Mouse (Mus musculus) stomach, embryonic 15.5 days (tissue): Measurements from ENCODE around the gene Abhd4. TPM values are rescaled to one million over a fixed set of nuclear protein-coding genes. Genes with fewer than 3 reads are reported as not detected.

Experiments
- ATAC-seq: fragments of 200-750 bp; cut with Nextera tagmentation; 2 replicates; pipeline ENCODE4 v1.8.0; 2017; ENCODE audit warnings: low read depth, moderate number of reproducible peaks, moderate TSS enrichment; ENCODE audit not compliant: insufficient read depth, low FRiP score
- H3K27ac ChIP-seq: fragments of 300-500 bp; sonication (generic); 2 replicates; pipeline ENCODE4 v1.5.1; 2015; ENCODE audit warnings: mild to moderate bottlenecking, inconsistent platforms
- H3K27me3 ChIP-seq: fragments of 300-500 bp; sonication (generic); replicated peaks from 2 replicates; pipeline ENCODE4 v1.6.1; 2015; ENCODE audit warnings: inconsistent platforms
- H3K36me3 ChIP-seq: fragments of 300-500 bp; sonication (generic); 2 replicates; pipeline ENCODE4 v1.6.1; 2015; ENCODE audit warnings: inconsistent platforms
- H3K4me1 ChIP-seq: fragments of 300-500 bp; sonication (generic); 2 replicates; pipeline ENCODE4 v1.6.1; 2015; ENCODE audit warnings: inconsistent platforms
- H3K4me2 ChIP-seq: fragments of 300-500 bp; sonication (generic); 2 replicates; pipeline ENCODE4 v1.6.1; 2015; ENCODE audit warnings: mild to moderate bottlenecking, inconsistent platforms
- H3K4me3 ChIP-seq: fragments of 300-500 bp; sonication (generic); replicated peaks from 2 replicates; pipeline ENCODE4 v1.5.1; 2015; ENCODE audit warnings: inconsistent platforms
- H3K9ac ChIP-seq: fragments of 300-500 bp; sonication (generic); 2 replicates; pipeline ENCODE4 v1.6.1; 2015; ENCODE audit warnings: inconsistent platforms
- H3K9me3 ChIP-seq: fragments of 300-500 bp; sonication (generic); 2 replicates; pipeline ENCODE4 v1.6.1; 2016; ENCODE audit warnings: inconsistent platforms
- WGBS: fragments of 180-500 bp; shearing (Covaris S2); methylation state at CpG from one replicate; pipeline ENCODE4 v1.1.7; 2015; 5-methylcytosine and 5-hydroxymethylcytosine counted together
- polyA plus RNA-seq: library from polyadenylated mRNA; unstranded; fragments of >200 nt; fragmentation: Nextera tagmentation; extraction: Ambion mirVana; gene quantifications from 2 replicates; pipeline ENCODE4 v1.2.1, GENCODE M21; 2015

Gene Abhd4
- polyA plus RNA-seq, 1 experiment from 2014 or later: 44.1 TPM

GRCm38 (mm10) chr14:54213734-54214133 lies 40.3 kb upstream of the Abhd4 start:
- H3K4me3 ChIP-seq: no peak overlapping the region
- WGBS: 74% methylated on average over 2 of the region's 2 CpGs
- H3K27me3 ChIP-seq: no peaks in the 10 kb centered on the region
- H3K4me1 ChIP-seq: no peaks in the 10 kb centered on the region
- no peak for ATAC-seq
- H3K27ac ChIP-seq: no peak overlapping the region
- H3K4me2 ChIP-seq: no peak overlapping the region
- H3K9me3 ChIP-seq: no peaks in the 10 kb centered on the region
- no peak overlapping the region for H3K9ac ChIP-seq
- H3K36me3 ChIP-seq: no peaks in the 10 kb centered on the region

DNA sequence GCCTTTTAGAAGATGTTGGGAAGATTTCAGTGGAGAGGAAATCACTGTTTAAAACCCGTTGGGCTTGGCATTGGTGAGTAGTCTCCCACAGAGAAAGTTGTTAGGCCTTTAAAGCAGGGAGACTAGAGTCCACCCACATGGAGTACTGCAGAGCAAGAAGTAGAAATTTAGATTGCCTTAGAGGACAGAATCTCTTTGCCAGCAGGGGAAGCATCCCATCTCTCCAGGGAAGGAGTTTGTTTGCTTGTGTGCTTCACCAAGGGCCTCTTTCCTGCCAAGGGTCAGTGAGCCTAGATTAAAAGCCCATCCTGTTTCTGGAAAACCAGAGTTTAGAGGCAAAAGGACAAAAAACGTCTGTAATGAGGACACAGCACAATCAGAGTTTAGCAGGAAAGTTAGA lies 39.5 kb upstream of the Abhd4 start:
- Histone ChIP-seq H3K4me2 (no peak overlapping the region), H3K9ac (no peak overlapping the region), H3K36me3 (no peaks in the 10 kb centered on the region), H3K4me3 (no peak overlapping the region), H3K4me1 (no peaks in the 10 kb centered on the region), H3K27me3 (no peaks in the 10 kb centered on the region), H3K27ac (no peak overlapping the region; the same call in 1 of the 2 replicates), H3K9me3 (no peaks in the 10 kb centered on the region)
- WGBS: 29% methylated on average over 2 of the region's 2 CpGs
- no peak for ATAC-seq

DNA sequence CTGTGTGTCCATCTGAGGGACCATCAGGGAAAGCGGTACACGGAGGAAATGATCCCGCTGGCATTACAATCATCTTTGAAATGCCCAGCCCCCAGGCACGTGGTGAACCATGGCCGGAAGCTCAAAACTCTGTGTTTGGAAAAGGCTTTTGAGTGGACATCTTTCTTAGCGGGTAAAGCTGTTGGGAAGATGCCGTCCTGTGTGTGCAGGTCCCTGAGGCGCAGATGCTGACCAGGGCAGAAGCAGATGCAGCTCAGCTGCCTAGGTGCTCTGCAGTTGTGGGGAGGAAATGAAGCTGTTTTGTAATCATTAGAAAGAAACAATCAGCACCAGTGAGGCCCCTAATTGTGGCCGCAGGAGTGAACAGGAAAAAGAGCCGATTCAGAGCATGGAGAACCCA lies 39.1 kb upstream of the Abhd4 start:
- Histone ChIP-seq H3K9me3 (no peaks in the 10 kb centered on the region), H3K9ac (no peak overlapping the region), H3K4me2 (no peak overlapping the region), H3K27me3 (no peaks in the 10 kb centered on the region), H3K4me3 (no peak overlapping the region), H3K36me3 (no peaks in the 10 kb centered on the region), H3K4me1 (no peaks in the 10 kb centered on the region), H3K27ac (no peak overlapping the region; the same call in 1 of the 2 replicates)
- ATAC-seq: no peak
- 52% methylated on average over 10 of the region's 10 CpGs for WGBS

DNA sequence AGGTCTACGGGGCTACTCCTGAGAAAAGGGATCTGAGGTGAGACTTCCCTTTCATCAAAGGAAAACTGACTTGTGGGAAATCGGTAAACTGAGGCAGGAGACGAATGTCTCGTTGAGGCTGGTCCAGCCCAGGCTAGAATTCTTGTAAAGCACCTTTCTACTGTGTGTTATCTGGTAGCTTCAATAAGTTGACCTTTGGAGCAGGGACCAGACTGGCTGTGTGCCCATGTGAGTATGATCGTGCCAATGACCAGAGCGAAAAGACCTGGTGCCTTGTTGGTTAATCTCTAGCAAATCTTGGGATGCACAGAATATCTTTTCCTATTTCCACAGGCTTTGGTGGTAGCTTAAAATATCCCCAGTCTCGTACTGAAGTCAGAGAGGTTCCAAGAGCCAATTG lies 37.9 kb upstream of the Abhd4 start:
- WGBS: 82% methylated on average over 7 of the region's 7 CpGs
- no peak for ATAC-seq

DNA sequence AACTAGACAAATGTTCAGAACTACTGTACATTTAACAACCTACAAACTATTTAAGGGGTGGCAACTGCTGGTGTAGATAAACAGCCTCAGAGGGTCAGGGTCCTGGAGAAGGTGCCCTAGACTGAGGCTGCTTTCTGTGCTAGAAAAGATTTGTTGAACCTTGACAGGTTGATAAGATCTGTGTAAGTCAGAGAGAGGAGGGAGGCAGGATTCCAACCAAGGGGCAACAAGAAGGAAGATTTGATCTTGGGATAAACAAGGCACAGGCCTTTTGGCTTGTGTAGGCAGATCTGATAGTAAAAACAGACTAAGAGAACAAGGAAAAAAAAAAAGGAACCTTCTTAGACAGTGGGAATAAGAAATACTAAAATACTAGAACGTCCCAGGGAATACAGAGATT lies 35.8 kb upstream of the Abhd4 start:
- ATAC-seq: no peak
- no peak overlapping the region for H3K4me2 ChIP-seq
- H3K4me1 ChIP-seq: no peaks in the 10 kb centered on the region
- WGBS: 41% methylated on average over 1 of the region's 1 CpGs
- H3K27ac ChIP-seq: no peak overlapping the region
- H3K9me3 ChIP-seq: no peaks in the 10 kb centered on the region
- H3K9ac ChIP-seq: no peak overlapping the region
- no peaks in the 10 kb centered on the region for H3K27me3 ChIP-seq
- H3K36me3 ChIP-seq: no peaks in the 10 kb centered on the region
- H3K4me3 ChIP-seq: no peak overlapping the region

More for the DNA sequence above, 37.9 kb upstream of the Abhd4 start:
- H3K4me2 ChIP-seq: no peak overlapping the region
- no peaks in the 10 kb centered on the region for H3K4me1 ChIP-seq
- no peaks in the 10 kb centered on the region for H3K36me3 ChIP-seq
- no peaks in the 10 kb centered on the region for H3K27me3 ChIP-seq
- no peak overlapping the region for H3K4me3 ChIP-seq
- no peak overlapping the region for H3K9ac ChIP-seq
- H3K27ac ChIP-seq: no peak overlapping the region
- no peaks in the 10 kb centered on the region for H3K9me3 ChIP-seq

DNA sequence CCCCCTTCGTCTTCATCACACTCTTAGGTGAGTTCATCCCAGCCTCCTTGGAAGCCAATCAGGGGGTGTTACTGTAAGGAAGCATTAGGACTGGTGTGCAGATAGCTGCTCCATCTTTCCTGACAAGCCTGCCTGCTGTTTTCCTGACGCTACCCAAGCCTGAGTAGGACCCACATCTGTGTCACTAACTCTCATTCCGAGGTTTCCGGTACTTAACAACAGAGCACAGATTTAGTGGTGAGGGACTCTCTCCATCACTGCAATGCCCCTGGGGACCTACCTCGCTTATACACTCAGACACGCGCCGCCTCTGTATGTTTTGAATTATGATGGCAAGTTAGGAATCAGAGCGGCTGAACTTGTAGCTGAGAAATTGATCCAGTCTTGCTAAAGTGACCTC lies 35.3 kb upstream of the Abhd4 start:
- Histone ChIP-seq H3K4me1 (no peaks in the 10 kb centered on the region), H3K36me3 (no peaks in the 10 kb centered on the region), H3K9ac (no peak overlapping the region), H3K27ac (no peak overlapping the region), H3K4me2 (no peak overlapping the region), H3K4me3 (no peak overlapping the region), H3K27me3 (no peaks in the 10 kb centered on the region), H3K9me3 (no peaks in the 10 kb centered on the region)
- 59% methylated on average over 9 of the region's 9 CpGs for WGBS
- ATAC-seq: no peak

DNA sequence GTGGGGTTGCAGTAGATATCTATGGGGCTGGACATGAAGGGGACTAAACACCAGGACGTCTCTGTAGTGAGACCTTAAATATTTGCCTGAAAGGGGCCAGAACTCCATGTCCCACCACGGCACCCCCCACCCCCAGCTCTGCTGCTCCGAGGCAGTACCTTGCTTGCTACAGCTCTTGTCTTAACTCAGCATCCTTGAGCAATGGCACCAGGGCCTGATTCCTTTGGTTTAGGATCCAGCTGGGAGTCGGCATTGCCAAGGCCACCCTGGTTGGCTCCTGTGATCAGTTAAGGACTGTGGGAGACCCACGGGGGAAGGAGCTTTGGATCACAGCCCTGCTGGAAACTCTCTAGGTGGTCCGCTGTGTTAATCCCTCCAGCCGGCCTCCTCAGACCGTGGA lies 34.7 kb upstream of the Abhd4 start:
- H3K9me3 ChIP-seq: no peaks in the 10 kb centered on the region
- H3K27me3 ChIP-seq: no peaks in the 10 kb centered on the region
- no peak overlapping the region for H3K27ac ChIP-seq
- no peaks in the 10 kb centered on the region for H3K36me3 ChIP-seq
- H3K4me3 ChIP-seq: no peak overlapping the region
- ATAC-seq: no peak
- no peak overlapping the region for H3K4me2 ChIP-seq
- no peaks in the 10 kb centered on the region for H3K4me1 ChIP-seq
- no peak overlapping the region for H3K9ac ChIP-seq
- WGBS: 40% methylated on average over 8 of the region's 8 CpGs

DNA sequence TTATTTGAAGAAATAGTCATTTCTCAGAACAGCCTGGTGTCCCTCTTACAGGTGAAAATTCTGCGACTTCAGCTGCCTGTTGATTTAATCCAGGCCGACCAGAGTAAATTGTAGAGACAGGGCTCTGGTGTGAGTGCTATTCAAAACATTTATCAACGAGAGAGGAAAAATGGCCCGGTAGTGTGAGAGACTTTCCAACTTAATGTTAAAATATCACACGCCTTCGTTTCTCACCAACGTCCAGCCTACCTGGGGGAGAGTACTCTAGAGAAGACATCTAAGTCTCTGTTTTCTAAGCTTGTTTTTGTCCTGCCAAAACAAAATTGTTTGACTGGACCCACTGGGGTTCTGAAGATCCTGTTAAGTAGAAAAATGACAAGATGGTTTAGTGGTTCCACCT lies 34.1 kb upstream of the Abhd4 start:
- H3K27ac ChIP-seq: no peak overlapping the region
- no peaks in the 10 kb centered on the region for H3K36me3 ChIP-seq
- no peak overlapping the region for H3K4me2 ChIP-seq
- peaks cover 6% of the 10 kb centered on the region; the same call in 1 of the 2 replicates for H3K4me1 ChIP-seq
- WGBS: 52% methylated on average over 7 of the region's 7 CpGs
- no peak overlapping the region for H3K4me3 ChIP-seq
- H3K27me3 ChIP-seq: no peaks in the 10 kb centered on the region
- no peak for ATAC-seq
- no peak overlapping the region for H3K9ac ChIP-seq
- no peaks in the 10 kb centered on the region for H3K9me3 ChIP-seq

GRCm38 (mm10) chr14:54220726-54221494 lies 33.1 kb upstream of the Abhd4 start:
- H3K4me1 ChIP-seq: peaks cover 6% of the 10 kb centered on the region; the same call in 1 of the 2 replicates
- H3K27me3 ChIP-seq: no peaks in the 10 kb centered on the region
- H3K9ac ChIP-seq: no peak overlapping the region
- no peaks in the 10 kb centered on the region for H3K9me3 ChIP-seq
- no peak for ATAC-seq
- H3K27ac ChIP-seq: no peak overlapping the region
- no peak overlapping the region for H3K4me2 ChIP-seq
- WGBS: 71% methylated on average over 8 of the region's 8 CpGs
- H3K4me3 ChIP-seq: no peak overlapping the region
- no peaks in the 10 kb centered on the region for H3K36me3 ChIP-seq

DNA sequence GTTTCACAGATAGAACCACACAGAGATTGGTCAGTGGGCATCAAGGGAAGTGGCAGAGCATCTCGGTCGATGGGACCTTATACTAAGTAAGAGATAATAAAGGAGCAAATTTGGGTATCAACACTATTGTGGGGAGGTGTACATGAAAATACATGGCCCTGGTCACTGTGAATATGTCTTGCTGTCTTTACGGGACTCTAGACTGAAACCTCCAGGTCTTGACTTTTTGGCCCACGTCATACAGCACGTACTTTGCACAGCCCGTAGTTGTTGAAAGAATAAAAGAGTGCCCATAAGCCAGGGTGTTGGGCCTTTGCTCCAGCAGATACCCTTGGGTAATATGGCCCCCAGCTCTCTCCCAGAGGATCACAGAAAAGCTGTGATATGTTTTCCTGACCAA lies 32.3 kb upstream of the Abhd4 start:
- ATAC-seq: no peak
- WGBS: 91% methylated on average over 6 of the region's 6 CpGs
- Histone ChIP-seq H3K36me3 (no peaks in the 10 kb centered on the region), H3K4me3 (no peak overlapping the region), H3K4me1 (peaks cover 6% of the 10 kb centered on the region; the same call in 1 of the 2 replicates), H3K9me3 (no peaks in the 10 kb centered on the region), H3K4me2 (no peak overlapping the region), H3K9ac (no peak overlapping the region), H3K27me3 (no peaks in the 10 kb centered on the region), H3K27ac (no peak overlapping the region)

- Histone ChIP-seq H3K27me3 (no peaks in the 10 kb centered on the region), H3K9ac (no peak overlapping the region), H3K4me1 (peaks cover 11% of the 10 kb centered on the region; the same call in 1 of the 2 replicates), H3K9me3 (no peaks in the 10 kb centered on the region), H3K4me3 (no peak overlapping the region), H3K36me3 (no peaks in the 10 kb centered on the region), H3K4me2 (no peak overlapping the region), H3K27ac (no peak overlapping the region)
- 79% methylated on average over 8 of the region's 8 CpGs for WGBS
- no peak for ATAC-seq
Measured at GRCm38 (mm10) chr14:54222289-54222727, 31.7 kb upstream of the Abhd4 start.

- ATAC-seq: no peak
- Histone ChIP-seq H3K4me1 (peaks cover 19% of the 10 kb centered on the region), H3K27ac (no peak overlapping the region), H3K4me2 (no peak overlapping the region), H3K9ac (no peak overlapping the region), H3K9me3 (no peaks in the 10 kb centered on the region), H3K36me3 (no peaks in the 10 kb centered on the region), H3K4me3 (no peak overlapping the region), H3K27me3 (no peaks in the 10 kb centered on the region)
- WGBS: 56% methylated on average over 13 of the region's 13 CpGs
Measured at GRCm38 (mm10) chr14:54223315-54224063, 30.5 kb upstream of the Abhd4 start.
